Mouse (Mus musculus) bone marrow macrophage, adult 2 months (primary cell): ENCODE results near the gene Clic1.

Experiments
- CTCF ChIP-seq: IDR thresholded peaks from 2 replicates; pipeline ENCODE4 v1.5.1; 2012; ENCODE audit warnings: low read depth, mild to moderate bottlenecking, low read length, moderate library complexity
- POLR2A ChIP-seq: IDR thresholded peaks from 2 replicates; pipeline ENCODE4 v1.6.1; 2012; ENCODE audit warnings: mild to moderate bottlenecking, low read depth, low read length, borderline replicate concordance

GRCm38 (mm10) chr17:35100196-35100765 lies 50.5 kb downstream of the Clic1 start:
- TF ChIP-seq POLR2A (no peak), CTCF (no peak)
